Mouse (Mus musculus): ENCODE measurements around the gene Rgcc. TPM values are rescaled to one million over a fixed set of nuclear protein-coding genes. Genes with fewer than 3 reads are reported as not detected.
A peak's percentile ranks its signal among the peaks of the same experiment; 100 is the strongest.

Gene Rgcc
- polyA plus RNA-seq, 1 experiment from 2014 or later: 54.8 TPM

- WGBS: 50% methylated on average over 15 of the region's 16 CpGs
- H3K4me2 ChIP-seq (replicated peaks; ENCODE audit: low read depth): peak overlapping the region; percentile 32; the same call in 1 of the 2 replicates
- H3K36me3 ChIP-seq (ENCODE audit: control insufficient read depth, insufficient read depth): peaks cover 4% of the 10 kb centered on the region; the same call in 1 of the 2 replicates
- no peak overlapping the region for H3K27ac ChIP-seq (ENCODE audit: low read depth, low read length)
- no peaks in the 10 kb centered on the region; the same call in 1 of the 2 replicates for H3K4me1 ChIP-seq (replicated peaks; ENCODE audit: control insufficient read depth, insufficient read depth, low read length)
- H3K9ac ChIP-seq (ENCODE audit: low read depth, low read length): no peak overlapping the region
- no peak for ATAC-seq
- H3K9me3 ChIP-seq (ENCODE audit: control insufficient read depth): no peaks in the 10 kb centered on the region
- TF ChIP-seq CTCF (IDR thresholded peaks at IDR 0.05; ENCODE audit: low read depth): no peak
- H3K4me3 ChIP-seq (ENCODE audit: low read depth, low read length): no peak overlapping the region
- H3K27me3 ChIP-seq (replicated peaks; ENCODE audit: control insufficient read depth, insufficient read depth, low read length): no peaks in the 10 kb centered on the region
Measured at GRCm38 (mm10) chr14:79293119-79293780, 8.2 kb downstream of the Rgcc start.

GRCm38 (mm10) chr14:79291629-79292028 lies 9.8 kb downstream of the Rgcc start:
- ATAC-seq: no peak
- TF ChIP-seq CTCF (IDR thresholded peaks at IDR 0.05; ENCODE audit: low read depth): no peak
- WGBS: 92% methylated on average over 4 of the region's 4 CpGs

GRCm38 (mm10) chr14:79290683-79291425 lies 10.6 kb downstream of the Rgcc start:
- Histone ChIP-seq H3K4me2 (replicated peaks; ENCODE audit: low read depth) (no peak overlapping the region), H3K4me1 (replicated peaks; ENCODE audit: control insufficient read depth, insufficient read depth, low read length) (no peaks in the 10 kb centered on the region; the same call in 1 of the 2 replicates), H3K27ac (ENCODE audit: low read depth, low read length) (no peak overlapping the region), H3K4me3 (ENCODE audit: low read depth, low read length) (no peak overlapping the region), H3K9ac (ENCODE audit: low read depth, low read length) (no peak overlapping the region), H3K27me3 (replicated peaks; ENCODE audit: control insufficient read depth, insufficient read depth, low read length) (no peaks in the 10 kb centered on the region), H3K9me3 (ENCODE audit: control insufficient read depth) (no peaks in the 10 kb centered on the region), H3K36me3 (ENCODE audit: control insufficient read depth, insufficient read depth) (peaks cover 4% of the 10 kb centered on the region; the same call in 1 of the 2 replicates)
- no peak for ATAC-seq
- WGBS: 60% methylated on average over 15 of the region's 15 CpGs
- no peak for TF ChIP-seq CTCF (IDR thresholded peaks at IDR 0.05; ENCODE audit: low read depth)

More at GRCm38 (mm10) chr14:79291629-79292028, 9.8 kb downstream of the Rgcc start:
- H3K4me2 ChIP-seq (replicated peaks; ENCODE audit: low read depth): no peak overlapping the region
- no peaks in the 10 kb centered on the region; the same call in 1 of the 2 replicates for H3K4me1 ChIP-seq (replicated peaks; ENCODE audit: control insufficient read depth, insufficient read depth, low read length)
- H3K27me3 ChIP-seq (replicated peaks; ENCODE audit: control insufficient read depth, insufficient read depth, low read length): no peaks in the 10 kb centered on the region
- H3K9me3 ChIP-seq (ENCODE audit: control insufficient read depth): no peaks in the 10 kb centered on the region
- no peak overlapping the region for H3K4me3 ChIP-seq (ENCODE audit: low read depth, low read length)
- no peak overlapping the region for H3K27ac ChIP-seq (ENCODE audit: low read depth, low read length)
- peaks cover 4% of the 10 kb centered on the region; the same call in 1 of the 2 replicates for H3K36me3 ChIP-seq (ENCODE audit: control insufficient read depth, insufficient read depth)
- H3K9ac ChIP-seq (ENCODE audit: low read depth, low read length): no peak overlapping the region

- TF ChIP-seq CTCF (IDR thresholded peaks at IDR 0.05; ENCODE audit: low read depth): no peak
- Histone ChIP-seq H3K4me1 (replicated peaks; ENCODE audit: control insufficient read depth, insufficient read depth, low read length) (no peaks in the 10 kb centered on the region; the same call in 1 of the 2 replicates), H3K4me2 (replicated peaks; ENCODE audit: low read depth) (no peak overlapping the region), H3K36me3 (ENCODE audit: control insufficient read depth, insufficient read depth) (peaks cover 4% of the 10 kb centered on the region; the same call in 1 of the 2 replicates), H3K27me3 (replicated peaks; ENCODE audit: control insufficient read depth, insufficient read depth, low read length) (no peaks in the 10 kb centered on the region), H3K27ac (ENCODE audit: low read depth, low read length) (no peak overlapping the region), H3K9ac (ENCODE audit: low read depth, low read length) (no peak overlapping the region), H3K9me3 (ENCODE audit: control insufficient read depth) (no peaks in the 10 kb centered on the region), H3K4me3 (ENCODE audit: low read depth, low read length) (no peak overlapping the region)
- WGBS: 34% methylated on average over 9 of the region's 9 CpGs
- ATAC-seq: no peak
Measured at GRCm38 (mm10) chr14:79289909-79290308, 11.5 kb downstream of the Rgcc start.

GRCm38 (mm10) chr14:79288280-79288679 lies 13.2 kb downstream of the Rgcc start:
- H3K4me2 ChIP-seq (replicated peaks; ENCODE audit: low read depth): no peak overlapping the region
- H3K36me3 ChIP-seq (ENCODE audit: control insufficient read depth, insufficient read depth): peaks cover 4% of the 10 kb centered on the region; the same call in 1 of the 2 replicates
- WGBS: 78% methylated on average over 3 of the region's 3 CpGs
- H3K9ac ChIP-seq (ENCODE audit: low read depth, low read length): no peak overlapping the region
- no peaks in the 10 kb centered on the region; the same call in 1 of the 2 replicates for H3K4me1 ChIP-seq (replicated peaks; ENCODE audit: control insufficient read depth, insufficient read depth, low read length)
- no peaks in the 10 kb centered on the region for H3K9me3 ChIP-seq (ENCODE audit: control insufficient read depth)
- TF ChIP-seq CTCF (IDR thresholded peaks at IDR 0.05; ENCODE audit: low read depth): peak; percentile 58
- H3K4me3 ChIP-seq (ENCODE audit: low read depth, low read length): no peak overlapping the region
- no peak for ATAC-seq
- no peaks in the 10 kb centered on the region for H3K27me3 ChIP-seq (replicated peaks; ENCODE audit: control insufficient read depth, insufficient read depth, low read length)
- no peak overlapping the region for H3K27ac ChIP-seq (ENCODE audit: low read depth, low read length)

- Histone ChIP-seq H3K4me2 (replicated peaks; ENCODE audit: low read depth) (no peak overlapping the region), H3K4me3 (ENCODE audit: low read depth, low read length) (no peak overlapping the region), H3K4me1 (replicated peaks; ENCODE audit: control insufficient read depth, insufficient read depth, low read length) (no peaks in the 10 kb centered on the region; the same call in 1 of the 2 replicates), H3K27ac (ENCODE audit: low read depth, low read length) (no peak overlapping the region), H3K9me3 (ENCODE audit: control insufficient read depth) (no peaks in the 10 kb centered on the region), H3K36me3 (ENCODE audit: control insufficient read depth, insufficient read depth) (no peaks in the 10 kb centered on the region), H3K27me3 (replicated peaks; ENCODE audit: control insufficient read depth, insufficient read depth, low read length) (no peaks in the 10 kb centered on the region), H3K9ac (ENCODE audit: low read depth, low read length) (no peak overlapping the region)
- ATAC-seq: no peak
- TF ChIP-seq CTCF (IDR thresholded peaks at IDR 0.05; ENCODE audit: low read depth): no peak
- WGBS: 82% methylated on average over 7 of the region's 7 CpGs
Measured at GRCm38 (mm10) chr14:79287251-79287863, 14.1 kb downstream of the Rgcc start.

Data from intestine, postnatal 0 days (tissue).